Mouse (Mus musculus) MEL (cell line): ENCODE results near the gene Ccn2. TPM values are rescaled to one million over a fixed set of nuclear protein-coding genes. Genes with fewer than 3 reads are reported as not detected.

Experiments used
- DNase-seq: peaks from one replicate; pipeline ENCODE4 v3.0.0; 2011; ENCODE audit warnings: low read depth, low spot score
- H3K27ac ChIP-seq: 2 replicates; pipeline ENCODE4 v1.5.1; 2012; ENCODE audit warnings: low read depth, mild to moderate bottlenecking, control low read depth, low read length, moderate library complexity; ENCODE audit not compliant: control insufficient read depth
- H3K27me3 ChIP-seq, 2 experiments: fragments of 150-350 bp in 1 of 2; sonication (generic) in 1 of 2; 2 replicates each; pipeline ENCODE4 v1.6.1; 2012; ENCODE audit warnings: low read length in 2 of 2, mild to moderate bottlenecking in 2 of 2, improper control_type of control experiment in 1 of 2, moderate library complexity in 1 of 2; ENCODE audit not compliant: insufficient read depth in 2 of 2, control insufficient read depth in 1 of 2
- H3K36me3 ChIP-seq, 2 experiments: 2 replicates each; pipeline ENCODE4 v1.6.1; 2012 to 2014; ENCODE audit warnings: low read length in 2 of 2, improper control_type of control experiment in 1 of 2, inconsistent platforms in 1 of 2, mild to moderate bottlenecking in 1 of 2; ENCODE audit not compliant: insufficient read depth in 2 of 2, control insufficient read depth in 1 of 2
- H3K4me1 ChIP-seq, 2 experiments: fragments of 150-350 bp in 1 of 2; sonication (generic) in 1 of 2; 2 replicates each; pipeline ENCODE4 v1.6.1; 2012; ENCODE audit warnings: low read length in 2 of 2, improper control_type of control experiment in 1 of 2, mild to moderate bottlenecking in 1 of 2; ENCODE audit not compliant: insufficient read depth in 2 of 2, control insufficient read depth in 1 of 2
- H3K4me3 ChIP-seq, 2 experiments: fragments of 150-350 bp in 1 of 2; sonication (generic) in 1 of 2; 2 replicates each; pipeline ENCODE4 v1.5.1; 2012; ENCODE audit warnings: low read depth in 2 of 2, low read length in 2 of 2, mild to moderate bottlenecking in 2 of 2, moderate library complexity in 2 of 2, control low read depth in 1 of 2, improper control_type of control experiment in 1 of 2; ENCODE audit not compliant: control insufficient read depth in 1 of 2, insufficient read depth in 1 of 2
- H3K79me2 ChIP-seq: 2 replicates; pipeline ENCODE4 v1.6.1; 2012; ENCODE audit warnings: mild to moderate bottlenecking, low read length, moderate library complexity; ENCODE audit not compliant: control insufficient read depth, poor library complexity, insufficient read depth
- H3K9ac ChIP-seq: 2 replicates; pipeline ENCODE4 v1.6.1; 2012; ENCODE audit warnings: low read depth, mild to moderate bottlenecking, control low read depth, low read length, moderate library complexity; ENCODE audit not compliant: control insufficient read depth, poor library complexity, severe bottlenecking
- H3K9me3 ChIP-seq: fragments of 150-350 bp; sonication (generic); replicated peaks from 2 replicates; pipeline ENCODE4 v1.6.1; 2012; ENCODE audit warnings: mild to moderate bottlenecking, low read length, improper control_type of control experiment, moderate library complexity; ENCODE audit not compliant: insufficient read depth
- CHD1 ChIP-seq: IDR thresholded peaks from 2 replicates; pipeline ENCODE4 v1.6.1; 2012; ENCODE audit warnings: low read depth, mild to moderate bottlenecking, inconsistent platforms, low read length, improper control_type of control experiment
- CHD2 ChIP-seq: IDR thresholded peaks from 2 replicates; pipeline ENCODE4 v1.6.1; 2011; ENCODE audit warnings: low read length, improper control_type of control experiment
- CTCF ChIP-seq, 3 experiments: IDR thresholded peaks in 2 of 3; conservative IDR thresholded peaks in 1 of 3; 2 replicates each; pipeline ENCODE4 v1.5.1; 2011 to 2012; ENCODE audit warnings: low read length in 3 of 3, low read depth in 2 of 3, mild to moderate bottlenecking in 2 of 3, improper control_type of control experiment in 1 of 3, inconsistent platforms in 1 of 3, mixed read lengths in 1 of 3, moderate library complexity in 1 of 3; ENCODE audit not compliant: control insufficient read depth in 1 of 3, insufficient read depth in 1 of 3, poor library complexity in 1 of 3, severe bottlenecking in 1 of 3
- ELF1 ChIP-seq: IDR thresholded peaks from 2 replicates; pipeline ENCODE4 v1.6.1; 2014; ENCODE audit warnings: low read depth, mild to moderate bottlenecking, inconsistent platforms, low read length, improper control_type of control experiment, moderate library complexity
- ETS1 ChIP-seq: IDR thresholded peaks from 2 replicates; pipeline ENCODE4 v1.6.1; 2012; ENCODE audit warnings: low read depth, mild to moderate bottlenecking, inconsistent platforms, low read length, improper control_type of control experiment, moderate library complexity
- GATA1 ChIP-seq: IDR thresholded peaks from 2 replicates; pipeline ENCODE4 v1.6.1; 2011; ENCODE audit warnings: low read depth, low read length, improper control_type of control experiment
- MAX ChIP-seq: IDR thresholded peaks from 2 replicates; pipeline ENCODE4 v1.6.1; 2011; ENCODE audit warnings: low read length, improper control_type of control experiment
- MYB ChIP-seq: IDR thresholded peaks from 2 replicates; pipeline ENCODE4 v1.6.1; 2011; ENCODE audit warnings: mild to moderate bottlenecking, low read depth, low read length, improper control_type of control experiment
- POLR2A ChIP-seq, 2 experiments: IDR thresholded peaks; 2 replicates each; pipeline ENCODE4 v1.6.1; 2011 to 2012; ENCODE audit warnings: low read length in 2 of 2, mild to moderate bottlenecking in 2 of 2, control low read depth in 1 of 2, improper control_type of control experiment in 1 of 2, low read depth in 1 of 2, moderate library complexity in 1 of 2; ENCODE audit not compliant: control insufficient read depth in 1 of 2, insufficient read depth in 1 of 2, poor library complexity in 1 of 2
- RAD21 ChIP-seq: IDR thresholded peaks from 2 replicates; pipeline ENCODE4 v1.6.1; 2011; ENCODE audit warnings: mild to moderate bottlenecking, low read depth, low read length, improper control_type of control experiment
- RCOR1 ChIP-seq: IDR thresholded peaks from 2 replicates; pipeline ENCODE4 v1.6.1; 2012; ENCODE audit warnings: low read depth, mild to moderate bottlenecking, inconsistent platforms, low read length, improper control_type of control experiment
- SIN3A ChIP-seq: IDR thresholded peaks from 2 replicates; pipeline ENCODE4 v1.6.1; 2012; ENCODE audit warnings: low read length, improper control_type of control experiment, inconsistent platforms
- SMC3 ChIP-seq: IDR thresholded peaks from 2 replicates; pipeline ENCODE4 v1.6.1; 2011; ENCODE audit warnings: low read depth, low read length, improper control_type of control experiment
- TBP ChIP-seq: IDR thresholded peaks from 2 replicates; pipeline ENCODE4 v1.8.0; 2011; ENCODE audit warnings: low read depth, low read length, improper control_type of control experiment
- UBTF ChIP-seq: IDR thresholded peaks from 2 replicates; pipeline ENCODE4 v1.6.1; 2012; ENCODE audit warnings: low read depth, mild to moderate bottlenecking, inconsistent platforms, low read length, improper control_type of control experiment, moderate library complexity, borderline replicate concordance; ENCODE audit not compliant: insufficient read depth
- polyA plus RNA-seq, 2 experiments: library from polyadenylated mRNA; stranded (reverse) in 1 of 2; unstranded in 1 of 2; fragments of >175 nt in 1 of 2; fragments of >200 nt in 1 of 2; gene quantifications; 2 replicates each; pipeline versions ENCODE4 v1.2.1 to v1.2.4; 2012; ENCODE audit warnings: low replicate concordance in 2 of 2, low read depth in 1 of 2; ENCODE audit not compliant: insufficient read length in 2 of 2, insufficient read depth in 1 of 2, missing spikeins in 1 of 2
- total RNA-seq: library from RNA; depleted of rRNA; stranded (reverse); fragments of 300-350 nt; gene quantifications from 2 replicates; pipeline ENCODE4 v1.2.3, GENCODE M21; 2012; rRNA removed

The Ccn2 gene
- total and polyA plus RNA-seq, 3 experiments: not detected

- Histone ChIP-seq H3K27me3 (no peaks in the 10 kb centered on the region; a peak in 1 of 4 replicates), H3K4me1 (no peaks in the 10 kb centered on the region), H3K9me3 (no peaks in the 10 kb centered on the region), H3K9ac (no peak overlapping the region), H3K27ac (no peak overlapping the region), H3K79me2 (no peaks in the 10 kb centered on the region), H3K4me3 (no peak overlapping the region), H3K36me3 (no peaks in the 10 kb centered on the region)
- TF ChIP-seq UBTF: no peak
- no peak for TF ChIP-seq POLR2A (IDR thresholded peaks at IDR 0.05; ENCODE audit: control insufficient read depth in 1 of 2, insufficient read depth in 1 of 2, low read depth in 1 of 2, low read length in 2 of 2, poor library complexity in 1 of 2)
- no peak for TF ChIP-seq ETS1
- no peak for TF ChIP-seq MAX
- no peak for TF ChIP-seq CHD1
- no peak for TF ChIP-seq SIN3A
- TF ChIP-seq ELF1: no peak
- TF ChIP-seq GATA1: no peak
- TF ChIP-seq MYB: no peak
- no peak for TF ChIP-seq TBP
- TF ChIP-seq SMC3: no peak
- no peak for TF ChIP-seq CTCF (IDR thresholded peaks at IDR 0.05 in 2 of 3, conservative IDR thresholded peaks at IDR 0.05 in 1 of 3; ENCODE audit: control insufficient read depth in 1 of 3, insufficient read depth in 1 of 3, low read depth in 2 of 3, low read length in 3 of 3, poor library complexity in 1 of 3, severe bottlenecking in 1 of 3)
- DNase-seq: no peak
Observed at GRCm38 (mm10) chr10:24642796-24643580, 47.7 kb downstream of the Ccn2 start.

DNA sequence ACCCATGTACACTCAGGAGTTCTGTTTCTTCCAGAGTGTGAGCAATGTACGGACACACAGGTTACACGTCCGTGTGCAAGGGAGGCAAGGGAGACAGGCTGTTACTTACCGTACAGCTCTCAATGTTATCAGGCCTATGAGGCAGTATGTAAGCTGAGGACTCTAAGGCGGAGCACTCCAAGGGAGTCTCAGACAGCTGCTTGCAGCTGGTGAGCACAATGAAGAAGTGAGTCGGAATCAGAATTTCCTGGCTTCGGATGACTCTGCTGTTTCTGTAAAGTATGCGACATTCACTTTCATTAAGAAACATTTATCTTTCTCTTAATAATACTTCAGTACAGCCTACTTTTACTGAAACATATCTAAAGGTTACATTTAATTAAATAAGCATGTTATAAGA lies 49.9 kb downstream of the Ccn2 start:
- TF ChIP-seq RAD21: no peak
- TF ChIP-seq CHD2: no peak
- no peak for TF ChIP-seq MYB
- TF ChIP-seq RCOR1: no peak
- no peak for TF ChIP-seq CTCF (IDR thresholded peaks at IDR 0.05 in 2 of 3, conservative IDR thresholded peaks at IDR 0.05 in 1 of 3; ENCODE audit: control insufficient read depth in 1 of 3, insufficient read depth in 1 of 3, low read depth in 2 of 3, low read length in 3 of 3, poor library complexity in 1 of 3, severe bottlenecking in 1 of 3)
- no peak for TF ChIP-seq ETS1
- no peaks in the 10 kb centered on the region for H3K36me3 ChIP-seq
- no peak for DNase-seq
- H3K27ac ChIP-seq: no peak overlapping the region
- no peaks in the 10 kb centered on the region; a peak in 1 of 4 replicates for H3K27me3 ChIP-seq
- no peaks in the 10 kb centered on the region for H3K9me3 ChIP-seq
- H3K4me1 ChIP-seq: no peaks in the 10 kb centered on the region
- no peaks in the 10 kb centered on the region for H3K79me2 ChIP-seq
- no peak overlapping the region for H3K4me3 ChIP-seq
- H3K9ac ChIP-seq: no peak overlapping the region

Other genes starting within 250 kb of the Ccn2 start
- gene Enpp1, start 116.7 kb downstream of the Ccn2 start, total RNA-seq: 0.07 and 0.12 TPM in 2 replicates
- gene Enpp1, start 116.7 kb downstream of the Ccn2 start, polyA plus RNA-seq: under 1 TPM in 1 of 2 experiments, not detected in 1; 0.15 TPM
- 0.08 and 0.16 TPM in 2 replicates for gene Enpp3, start 247.4 kb downstream of the Ccn2 start, total RNA-seq
- gene Enpp3, start 247.4 kb downstream of the Ccn2 start, polyA plus RNA-seq: under 1 TPM in 1 of 2 experiments, not detected in 1; 0.22 TPM